Mouse (Mus musculus): ENCODE measurements around the gene Chchd2. TPM values are rescaled to one million over a fixed set of nuclear protein-coding genes. Genes with fewer than 3 reads are reported as not detected.

Gene Chchd2
- polyA plus RNA-seq, 1 experiment, result 995 TPM

GRCm38 (mm10) chr5:129878946-129879345 is 8.3 kb downstream of the Chchd2 start:
- DNase-seq (ENCODE audit: low read depth), result no peak

DNA sequence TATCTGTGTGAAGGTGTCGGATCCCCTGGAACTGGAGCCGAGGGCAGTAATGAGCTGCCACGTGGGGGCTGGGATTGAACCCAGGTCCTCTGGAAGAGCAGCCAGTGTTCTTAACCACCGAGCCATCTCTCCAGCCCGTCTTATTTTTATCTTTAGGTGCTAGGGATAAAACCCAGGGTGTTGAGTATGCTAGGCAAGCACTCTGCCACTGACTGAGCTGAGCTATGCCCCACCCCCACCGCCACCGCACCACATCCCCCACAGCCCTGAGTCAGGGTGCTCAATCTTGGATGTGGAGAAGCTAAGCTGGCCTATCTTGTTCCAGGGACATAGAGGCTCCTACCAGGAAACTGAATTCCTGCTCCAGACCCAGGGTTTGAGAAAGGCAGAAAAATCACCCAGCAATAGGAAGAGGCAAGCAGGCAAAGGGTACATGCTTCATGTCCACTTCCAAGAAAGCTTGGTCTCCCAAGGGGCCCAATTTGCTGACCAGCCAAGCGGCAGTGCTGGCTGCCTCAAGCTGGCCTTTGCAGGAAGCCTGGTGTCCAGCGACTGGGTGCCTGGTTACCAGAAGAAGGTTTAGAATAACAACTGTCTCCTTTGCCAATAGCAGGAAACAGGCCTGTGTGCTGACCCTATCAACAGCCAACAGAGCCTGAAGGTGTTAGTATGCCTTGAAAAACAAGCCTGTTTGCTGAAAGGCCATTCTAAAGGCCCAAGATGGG is 9.4 kb downstream of the Chchd2 start:
- no peak for DNase-seq (ENCODE audit: low read depth)

DNA sequence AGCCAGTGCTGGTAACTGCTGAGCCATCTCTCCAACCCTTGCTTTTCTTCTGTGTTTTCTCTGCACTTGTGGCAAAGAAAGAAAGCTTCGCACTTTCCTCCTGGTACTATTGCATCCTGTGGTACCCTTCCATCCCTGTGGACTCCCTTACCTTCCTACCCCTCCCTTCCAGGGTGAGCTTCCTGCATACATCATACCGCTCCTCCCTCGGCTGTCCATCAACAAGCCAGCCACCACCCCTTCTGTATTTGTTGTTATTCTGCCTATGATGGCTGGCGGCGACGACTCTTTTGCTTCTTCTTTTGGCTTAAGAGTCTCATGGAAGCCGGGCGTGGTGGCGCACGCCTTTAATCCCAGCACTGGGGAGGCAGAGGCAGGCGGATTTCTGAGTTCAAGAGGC is 12.2 kb downstream of the Chchd2 start:
- no peak for DNase-seq (ENCODE audit: low read depth)

- no peak for DNase-seq (ENCODE audit: low read depth)
These were observed 13.3 kb downstream of the Chchd2 start for GRCm38 (mm10) chr5:129873942-129874341.

GRCm38 (mm10) chr5:129871238-129871637 is 16.0 kb downstream of the Chchd2 start:
- DNase-seq (ENCODE audit: low read depth), result no peak

GRCm38 (mm10) chr5:129869238-129869995 is 17.9 kb downstream of the Chchd2 start:
- no peak for DNase-seq (ENCODE audit: low read depth)

- no peak for DNase-seq (ENCODE audit: low read depth)
These were observed 21.4 kb downstream of the Chchd2 start for GRCm38 (mm10) chr5:129865841-129866240.

GRCm38 (mm10) chr5:129864467-129864866 is 22.8 kb downstream of the Chchd2 start:
- DNase-seq (ENCODE audit: low read depth), result no peak

- no peak for DNase-seq (ENCODE audit: low read depth)
These were observed 24.9 kb downstream of the Chchd2 start for GRCm38 (mm10) chr5:129862325-129862724.

DNA sequence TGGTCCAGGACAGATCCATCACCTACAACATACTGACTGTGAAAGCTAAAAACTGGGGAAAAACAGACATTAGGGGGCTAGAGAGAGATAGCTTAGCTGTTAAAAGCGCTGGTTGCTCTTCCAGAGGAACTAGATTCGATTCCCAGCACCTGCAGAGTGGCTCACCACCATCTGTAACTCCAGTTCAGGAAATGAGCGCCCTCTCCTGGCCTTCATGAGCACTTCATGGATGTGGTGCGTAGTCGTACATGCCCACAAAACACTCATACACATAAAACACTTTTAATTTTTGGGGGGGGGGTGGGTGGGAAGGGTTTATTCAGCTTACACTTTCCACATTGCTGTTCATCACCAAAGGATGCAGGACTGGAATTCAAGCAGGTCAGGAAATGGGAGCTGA is 30.9 kb downstream of the Chchd2 start:
- no peak for DNase-seq (ENCODE audit: low read depth)

- DNase-seq (ENCODE audit: low read depth), result no peak
These were observed 32.1 kb downstream of the Chchd2 start for GRCm38 (mm10) chr5:129855163-129855562.

DNA sequence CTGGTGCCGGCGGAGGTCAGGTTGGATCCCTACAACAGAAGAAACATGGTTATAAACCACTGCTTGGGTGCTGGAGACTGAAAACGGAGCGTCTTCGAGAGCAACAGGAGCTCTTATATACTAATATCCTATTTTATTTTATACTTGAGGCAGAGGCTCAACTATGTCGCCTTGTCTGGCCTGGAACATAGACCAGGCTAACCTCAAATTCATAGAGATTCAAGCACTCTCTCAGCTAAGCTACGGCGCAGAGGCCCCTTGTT is 39.8 kb downstream of the Chchd2 start:
- DNase-seq (ENCODE audit: low read depth), result no peak

GRCm38 (mm10) chr5:129846752-129847557 is 40.3 kb downstream of the Chchd2 start, which contains the start of gene Sumf2:
Sumf2 (plus strand) TSS chr5:129846986.
- DNase-seq (ENCODE audit: low read depth), result peak; percentile 66

GRCm38 (mm10) chr5:129844848-129845247 is 42.4 kb downstream of the Chchd2 start:
- peak; percentile 54 for DNase-seq (ENCODE audit: low read depth)

Other genes with a start within 250 kb of the Chchd2 start
- gene Zfp11, start 217.4 kb downstream of the Chchd2 start, polyA plus RNA-seq (2012; rRNA removed), result 1.6 and 2.3 TPM in 2 replicates
- gene Sept14, start 179.0 kb downstream of the Chchd2 start, polyA plus RNA-seq (2012; rRNA removed), result 0.12 TPM in 1 of 2 replicates, not detected in the other
- 59.5 and 72.4 TPM in 2 replicates for gene Mrps17, start 172.0 kb downstream of the Chchd2 start, polyA plus RNA-seq (2012; rRNA removed)
- 55.0 and 57.8 TPM in 2 replicates for gene Nipsnap2, start 162.4 kb downstream of the Chchd2 start, polyA plus RNA-seq (2012; rRNA removed)
- gene Psph, start 100.0 kb downstream of the Chchd2 start, polyA plus RNA-seq (2012; rRNA removed), result 56.6 and 95.0 TPM in 2 replicates
- gene Sumf2, start 40.5 kb downstream of the Chchd2 start, polyA plus RNA-seq (2012; rRNA removed), result 18.8 and 24.8 TPM in 2 replicates
- gene Zbed5, start 8.3 kb upstream of the Chchd2 start, polyA plus RNA-seq (2012; rRNA removed), result 3.5 and 3.9 TPM in 2 replicates
- 5.6 and 7.0 TPM in 2 replicates for gene Phkg1, start 11.1 kb upstream of the Chchd2 start, polyA plus RNA-seq (2012; rRNA removed)
- gene Nupr1l, start 21.1 kb upstream of the Chchd2 start, polyA plus RNA-seq (2012; rRNA removed), result 36.7 and 41.6 TPM in 2 replicates
- gene Vkorc1l1, start 54.5 kb upstream of the Chchd2 start, polyA plus RNA-seq (2012; rRNA removed), result 55.8 and 64.3 TPM in 2 replicates
- gene Gusb, start 115.6 kb upstream of the Chchd2 start, polyA plus RNA-seq (2012; rRNA removed), result 53.9 and 65.7 TPM in 2 replicates
- gene Asl, start 141.8 kb upstream of the Chchd2 start, polyA plus RNA-seq (2012; rRNA removed), result 90.2 and 116 TPM in 2 replicates
- gene Crcp, start 141.8 kb upstream of the Chchd2 start, polyA plus RNA-seq (2012; rRNA removed), result 17.4 and 19.0 TPM in 2 replicates
- gene Tpst1, start 185.9 kb upstream of the Chchd2 start, polyA plus RNA-seq (2012; rRNA removed), result 19.1 and 22.2 TPM in 2 replicates

Data from gonadal fat pad, adult 2 months (tissue).